Mouse (Mus musculus) brain, adult 2 months (tissue): ENCODE measurements around the gene Spic.

Source experiments
- DNase-seq: peaks from one replicate; pipeline ENCODE4 v3.0.0; 2011; ENCODE audit warnings: low read depth, low spot score

The Spic gene

GRCm38 (mm10) chr10:88658918-88659317 lies 25.9 kb downstream of the Spic start:
- no peak for DNase-seq

- DNase-seq, result no peak
These were observed 39.4 kb downstream of the Spic start for GRCm38 (mm10) chr10:88645448-88645847.

DNA sequence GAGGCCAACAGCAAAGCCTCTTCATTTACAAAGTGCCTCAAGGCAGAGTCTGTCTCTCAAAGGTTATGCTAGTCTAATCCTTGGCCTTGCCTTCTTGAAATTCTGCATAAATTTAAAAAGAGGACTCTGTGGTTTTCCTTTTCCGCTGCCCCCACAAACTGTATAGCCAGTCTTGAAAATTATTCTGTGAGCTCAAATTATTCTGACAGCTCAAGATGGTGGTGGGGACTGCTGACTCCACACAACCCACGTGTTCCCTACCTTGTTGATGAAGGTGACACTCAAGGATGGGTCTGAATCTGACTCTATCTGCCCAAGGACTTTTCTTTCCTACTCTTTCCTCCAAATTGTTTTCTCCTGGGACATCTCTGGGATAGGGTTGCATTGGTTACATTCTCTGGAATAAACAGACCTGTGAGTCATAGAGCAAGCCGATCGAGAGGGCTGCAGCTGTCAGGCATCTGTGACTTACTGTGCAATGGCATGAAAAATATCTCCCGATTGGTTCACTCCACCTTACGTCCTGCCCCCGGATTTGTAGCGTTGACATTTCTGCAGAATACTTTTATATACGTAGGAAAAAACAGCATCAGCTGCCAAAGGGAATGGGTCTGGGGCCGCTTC lies 53.4 kb downstream of the Spic start:
- DNase-seq, result peak; percentile 36

DNA sequence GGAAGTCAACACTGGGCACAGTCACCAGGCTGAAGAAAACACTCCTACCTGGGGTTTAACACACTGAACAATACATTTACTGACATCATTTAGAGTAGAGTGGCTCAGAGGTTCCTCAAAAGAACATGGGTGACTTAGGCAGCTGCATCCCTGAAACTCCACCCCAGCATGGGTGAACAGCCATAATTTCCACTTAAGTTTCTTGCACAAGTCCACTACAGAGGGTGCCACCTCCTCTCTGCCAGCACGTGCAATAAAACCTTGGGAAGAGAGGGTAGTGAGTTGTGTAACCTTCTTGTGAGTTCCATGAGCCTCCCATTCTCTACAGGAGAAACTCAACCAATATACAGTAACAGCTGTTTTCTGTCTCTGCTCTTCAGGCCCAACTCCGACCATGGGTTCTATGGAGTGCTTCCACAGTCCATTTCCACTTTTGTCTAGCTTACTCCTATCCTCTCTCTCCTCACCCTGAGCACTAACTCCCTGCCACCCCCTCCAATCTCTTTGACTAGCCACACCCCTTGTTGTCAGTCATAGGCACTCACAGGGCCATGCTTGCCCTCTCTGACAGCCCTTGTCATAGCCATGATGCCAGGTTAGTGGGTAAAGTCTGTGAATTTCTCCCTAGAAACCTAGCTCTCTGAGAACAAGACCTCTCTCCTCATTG lies 54.0 kb downstream of the Spic start:
- no peak for DNase-seq

- DNase-seq, result peak; percentile 81
These were observed 57.8 kb downstream of the Spic start for GRCm38 (mm10) chr10:88627052-88627451.

- no peak for DNase-seq
These were observed 58.6 kb downstream of the Spic start for GRCm38 (mm10) chr10:88626176-88626575.
